Mouse (Mus musculus): ENCODE measurements around the gene Hdgfl3. TPM values are rescaled to one million over a fixed set of nuclear protein-coding genes. Genes with fewer than 3 reads are reported as not detected.

The Hdgfl3 gene
- polyA plus RNA-seq, 1 experiment from 2014 or later: 45.7 TPM

GRCm38 (mm10) chr7:81880797-81881196, 53.5 kb downstream of the Hdgfl3 start:
- ATAC-seq (replicated peaks; ENCODE audit: low FRiP score) (no peak), DNase-seq (ENCODE audit: low spot score) (no peak)
- no peaks in the 10 kb centered on the region for H3K4me1 ChIP-seq (replicated peaks; ENCODE audit: control insufficient read depth, insufficient read depth, low read length)
- H3K4me3 ChIP-seq (ENCODE audit: low read depth, low read length): no peak overlapping the region
- no peaks in the 10 kb centered on the region; the same call in 1 of the 2 replicates for H3K36me3 ChIP-seq (ENCODE audit: control insufficient read depth, insufficient read depth, low read length)
- H3K4me2 ChIP-seq (ENCODE audit: low read depth, low read length, severe bottlenecking): no peak overlapping the region
- H3K9me3 ChIP-seq (ENCODE audit: control insufficient read depth, low read length): no peaks in the 10 kb centered on the region
- no peak overlapping the region for H3K27ac ChIP-seq (ENCODE audit: low read depth, low read length)
- 86% methylated on average over 4 of the region's 4 CpGs for WGBS
- H3K9ac ChIP-seq (ENCODE audit: low read length): no peak overlapping the region
- no peaks in the 10 kb centered on the region for H3K27me3 ChIP-seq (ENCODE audit: control insufficient read depth, insufficient read depth, low read length)

DNA sequence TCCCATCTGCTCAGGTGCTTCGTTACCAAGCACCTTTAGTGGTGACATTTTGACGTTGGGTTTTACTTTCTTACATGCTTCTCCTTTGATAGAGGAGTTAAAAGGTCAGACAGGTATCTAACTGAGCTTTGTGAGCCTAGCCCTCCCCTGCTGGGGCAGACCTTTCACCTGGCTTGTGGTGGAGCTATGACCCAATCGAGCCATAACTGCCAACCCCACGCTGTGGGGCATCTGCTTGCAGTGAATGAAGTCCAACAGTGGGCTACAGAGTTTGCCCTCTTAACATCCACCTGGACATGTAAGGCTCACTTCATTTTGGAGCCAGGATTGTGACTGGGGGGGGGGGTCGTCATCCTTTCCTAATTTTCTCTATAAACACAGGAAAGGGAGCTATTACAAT, 54.0 kb downstream of the Hdgfl3 start:
- no peak overlapping the region for H3K4me2 ChIP-seq (ENCODE audit: low read depth, low read length, severe bottlenecking)
- no peak overlapping the region for H3K27ac ChIP-seq (ENCODE audit: low read depth, low read length)
- WGBS: 87% methylated on average over 5 of the region's 5 CpGs
- no peaks in the 10 kb centered on the region for H3K27me3 ChIP-seq (ENCODE audit: control insufficient read depth, insufficient read depth, low read length)
- no peak for DNase-seq (ENCODE audit: low spot score)
- no peak overlapping the region for H3K4me3 ChIP-seq (ENCODE audit: low read depth, low read length)
- H3K4me1 ChIP-seq (replicated peaks; ENCODE audit: control insufficient read depth, insufficient read depth, low read length): no peaks in the 10 kb centered on the region
- no peaks in the 10 kb centered on the region; the same call in 1 of the 2 replicates for H3K36me3 ChIP-seq (ENCODE audit: control insufficient read depth, insufficient read depth, low read length)
- no peaks in the 10 kb centered on the region for H3K9me3 ChIP-seq (ENCODE audit: control insufficient read depth, low read length)
- ATAC-seq (replicated peaks; ENCODE audit: low FRiP score): no peak
- H3K9ac ChIP-seq (ENCODE audit: low read length): no peak overlapping the region

DNA sequence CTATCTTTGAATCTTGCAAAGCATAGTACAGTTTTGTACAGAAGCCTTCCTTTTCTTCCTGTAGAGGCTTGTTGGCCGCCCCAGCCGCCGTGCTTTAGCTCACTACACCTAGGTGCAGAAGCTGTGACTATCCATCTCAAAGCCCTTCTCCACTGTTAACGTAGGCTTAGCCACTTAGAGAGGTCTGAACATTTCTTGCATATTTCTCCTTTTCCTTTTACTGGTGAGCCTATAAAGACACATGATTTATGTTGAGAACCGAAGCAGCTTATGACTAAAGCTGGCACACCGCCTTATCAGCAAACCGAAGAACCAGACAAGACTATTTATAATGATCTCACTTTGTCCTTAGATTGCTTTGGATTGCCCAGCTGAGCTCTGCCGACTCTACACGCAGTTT, 58.9 kb downstream of the Hdgfl3 start:
- no peaks in the 10 kb centered on the region for H3K4me1 ChIP-seq (replicated peaks; ENCODE audit: control insufficient read depth, insufficient read depth, low read length)

GRCm38 (mm10) chr7:81874636-81875035, 59.6 kb downstream of the Hdgfl3 start:
- Histone ChIP-seq H3K27ac (ENCODE audit: low read depth, low read length) (no peak overlapping the region), H3K27me3 (ENCODE audit: control insufficient read depth, insufficient read depth, low read length) (no peaks in the 10 kb centered on the region), H3K36me3 (ENCODE audit: control insufficient read depth, insufficient read depth, low read length) (no peaks in the 10 kb centered on the region), H3K9me3 (ENCODE audit: control insufficient read depth, low read length) (no peaks in the 10 kb centered on the region), H3K4me1 (replicated peaks; ENCODE audit: control insufficient read depth, insufficient read depth, low read length) (no peaks in the 10 kb centered on the region), H3K4me3 (ENCODE audit: low read depth, low read length) (no peak overlapping the region), H3K4me2 (ENCODE audit: low read depth, low read length, severe bottlenecking) (no peak overlapping the region), H3K9ac (ENCODE audit: low read length) (no peak overlapping the region)
- 85% methylated on average over 6 of the region's 6 CpGs for WGBS
- DNase-seq (ENCODE audit: low spot score) (peak; percentile 50), ATAC-seq (replicated peaks; ENCODE audit: low FRiP score) (no peak)

More for the DNA sequence above, 58.9 kb downstream of the Hdgfl3 start:
- no peaks in the 10 kb centered on the region for H3K36me3 ChIP-seq (ENCODE audit: control insufficient read depth, insufficient read depth, low read length)
- ATAC-seq (replicated peaks; ENCODE audit: low FRiP score) (no peak), DNase-seq (ENCODE audit: low spot score) (no peak)
- no peaks in the 10 kb centered on the region for H3K9me3 ChIP-seq (ENCODE audit: control insufficient read depth, low read length)
- H3K27ac ChIP-seq (ENCODE audit: low read depth, low read length): no peak overlapping the region
- no peak overlapping the region for H3K4me2 ChIP-seq (ENCODE audit: low read depth, low read length, severe bottlenecking)
- H3K27me3 ChIP-seq (ENCODE audit: control insufficient read depth, insufficient read depth, low read length): no peaks in the 10 kb centered on the region
- 90% methylated on average over 9 of the region's 9 CpGs for WGBS
- H3K9ac ChIP-seq (ENCODE audit: low read length): no peak overlapping the region
- H3K4me3 ChIP-seq (ENCODE audit: low read depth, low read length): no peak overlapping the region

- H3K27me3 ChIP-seq (ENCODE audit: control insufficient read depth, insufficient read depth, low read length): no peaks in the 10 kb centered on the region
- no peak overlapping the region for H3K4me2 ChIP-seq (ENCODE audit: low read depth, low read length, severe bottlenecking)
- no peaks in the 10 kb centered on the region for H3K36me3 ChIP-seq (ENCODE audit: control insufficient read depth, insufficient read depth, low read length)
- H3K9ac ChIP-seq (ENCODE audit: low read length): no peak overlapping the region
- DNase-seq (ENCODE audit: low spot score) (no peak), ATAC-seq (replicated peaks; ENCODE audit: low FRiP score) (no peak)
- H3K4me1 ChIP-seq (replicated peaks; ENCODE audit: control insufficient read depth, insufficient read depth, low read length): no peaks in the 10 kb centered on the region
- H3K27ac ChIP-seq (ENCODE audit: low read depth, low read length): no peak overlapping the region
- 85% methylated on average over 1 of the region's 1 CpGs for WGBS
- no peak overlapping the region for H3K4me3 ChIP-seq (ENCODE audit: low read depth, low read length)
- no peaks in the 10 kb centered on the region for H3K9me3 ChIP-seq (ENCODE audit: control insufficient read depth, low read length)
Measured at GRCm38 (mm10) chr7:81873807-81874206, 60.5 kb downstream of the Hdgfl3 start.

DNA sequence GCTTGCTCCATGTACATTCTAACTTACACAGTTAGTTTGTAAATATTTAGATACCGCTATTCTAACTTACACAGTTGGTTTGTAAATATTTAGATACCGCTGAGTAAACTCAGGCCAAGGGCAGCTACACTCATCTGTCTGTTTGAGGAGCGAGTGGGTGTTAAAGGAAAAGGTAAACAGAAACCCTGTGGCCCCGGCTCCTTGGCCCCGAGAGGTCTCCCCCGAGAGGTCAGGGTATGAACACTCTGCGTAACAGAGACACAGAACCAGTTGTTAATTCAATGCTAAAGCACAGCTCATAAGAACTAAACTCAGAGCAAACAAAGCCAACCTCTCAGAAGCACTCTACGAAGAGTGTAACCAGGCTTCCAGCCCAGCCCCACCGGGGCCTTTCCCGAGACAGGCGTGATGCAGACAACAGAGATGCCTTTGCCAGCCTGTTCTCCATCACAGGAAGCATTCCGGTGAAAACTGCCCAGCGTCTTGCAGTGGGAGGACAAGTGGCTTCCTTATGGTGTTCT, 61.7 kb downstream of the Hdgfl3 start:
- Histone ChIP-seq H3K4me3 (ENCODE audit: low read depth, low read length) (no peak overlapping the region), H3K4me2 (ENCODE audit: low read depth, low read length, severe bottlenecking) (no peak overlapping the region), H3K36me3 (ENCODE audit: control insufficient read depth, insufficient read depth, low read length) (no peaks in the 10 kb centered on the region), H3K27me3 (ENCODE audit: control insufficient read depth, insufficient read depth, low read length) (no peaks in the 10 kb centered on the region), H3K27ac (ENCODE audit: low read depth, low read length) (no peak overlapping the region), H3K4me1 (replicated peaks; ENCODE audit: control insufficient read depth, insufficient read depth, low read length) (no peaks in the 10 kb centered on the region), H3K9me3 (ENCODE audit: control insufficient read depth, low read length) (no peaks in the 10 kb centered on the region), H3K9ac (ENCODE audit: low read length) (no peak overlapping the region)
- ATAC-seq (replicated peaks; ENCODE audit: low FRiP score): no peak
- 87% methylated on average over 13 of the region's 13 CpGs for WGBS
- DNase-seq (ENCODE audit: low spot score): no peak

DNA sequence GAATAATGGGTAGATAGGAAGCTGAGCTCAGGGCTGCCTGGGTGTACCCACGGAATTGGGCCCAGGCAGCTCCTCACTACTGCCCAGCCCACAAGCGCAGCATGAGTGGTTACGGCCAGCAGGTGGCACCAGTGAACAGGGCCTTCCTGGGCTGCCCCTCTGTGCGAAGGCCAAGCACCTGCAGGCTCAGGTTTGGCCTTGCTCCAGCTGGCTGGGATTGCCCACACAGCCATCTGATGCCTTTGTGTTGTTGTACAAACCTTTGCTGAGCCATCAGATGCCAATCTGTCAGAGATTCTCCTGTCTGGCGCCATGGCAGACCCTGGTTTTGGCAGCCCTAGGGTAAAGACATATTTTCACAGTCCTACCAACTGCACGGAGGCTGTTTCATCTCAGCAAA, 66.1 kb downstream of the Hdgfl3 start:
- peak; percentile 89 for DNase-seq (ENCODE audit: low spot score)
- no peaks in the 10 kb centered on the region for H3K4me1 ChIP-seq (replicated peaks; ENCODE audit: control insufficient read depth, insufficient read depth, low read length)
- WGBS: 26% methylated on average over 6 of the region's 6 CpGs
- H3K9me3 ChIP-seq (ENCODE audit: control insufficient read depth, low read length): no peaks in the 10 kb centered on the region
- no peak overlapping the region for H3K4me3 ChIP-seq (ENCODE audit: low read depth, low read length)
- H3K9ac ChIP-seq (ENCODE audit: low read length): no peak overlapping the region
- H3K27ac ChIP-seq (ENCODE audit: low read depth, low read length): no peak overlapping the region
- H3K36me3 ChIP-seq (ENCODE audit: control insufficient read depth, insufficient read depth, low read length): no peaks in the 10 kb centered on the region
- H3K4me2 ChIP-seq (ENCODE audit: low read depth, low read length, severe bottlenecking): no peak overlapping the region
- H3K27me3 ChIP-seq (ENCODE audit: control insufficient read depth, insufficient read depth, low read length): no peaks in the 10 kb centered on the region
- ATAC-seq (replicated peaks; ENCODE audit: low FRiP score): peak; percentile 79

DNA sequence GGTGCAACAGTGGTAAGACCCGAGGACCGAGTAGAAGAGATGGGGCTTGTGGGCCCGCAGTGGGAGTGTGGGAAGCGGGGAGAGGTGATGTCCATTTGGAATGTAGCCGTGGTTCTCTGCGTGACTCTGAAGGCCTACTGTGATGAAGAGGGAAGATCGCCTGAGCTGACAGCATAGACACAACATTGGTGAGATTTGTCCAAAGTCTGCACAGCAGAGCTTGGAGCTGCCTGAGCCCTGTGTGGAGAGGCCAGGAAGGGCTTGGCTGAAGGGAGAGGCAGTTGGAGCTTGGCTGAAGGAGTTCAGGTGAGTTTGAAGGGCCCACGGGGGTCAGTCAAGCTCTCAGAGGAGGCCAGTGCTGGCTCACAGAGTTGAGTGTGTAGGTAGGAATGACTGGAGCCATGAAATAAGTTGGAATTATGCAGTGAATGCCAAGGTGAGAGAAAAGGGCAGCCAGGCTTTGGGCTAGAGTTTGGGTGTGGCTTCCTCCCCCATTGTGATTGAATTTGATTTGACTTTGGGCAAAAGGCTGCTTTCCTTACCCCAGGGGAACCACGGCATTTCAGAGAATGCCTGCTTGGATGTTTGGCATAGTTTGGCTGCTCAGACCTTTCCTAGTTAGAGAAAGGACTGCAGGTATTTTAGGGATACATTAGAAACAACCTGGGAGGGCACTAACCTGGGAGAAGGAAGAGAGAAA, 66.9 kb downstream of the Hdgfl3 start:
- ATAC-seq (replicated peaks; ENCODE audit: low FRiP score): no peak
- H3K4me3 ChIP-seq (ENCODE audit: low read depth, low read length): no peak overlapping the region
- whole genome bisulfite sequencing: 91% methylated on average over 9 of the region's 9 CpGs
- H3K9ac ChIP-seq (ENCODE audit: low read length): no peak overlapping the region
- H3K4me2 ChIP-seq (ENCODE audit: low read depth, low read length, severe bottlenecking): no peak overlapping the region
- H3K36me3 ChIP-seq (ENCODE audit: control insufficient read depth, insufficient read depth, low read length): no peaks in the 10 kb centered on the region
- peak; percentile 47 for DNase-seq (ENCODE audit: low spot score)
- no peak overlapping the region for H3K27ac ChIP-seq (ENCODE audit: low read depth, low read length)
- no peaks in the 10 kb centered on the region for H3K9me3 ChIP-seq (ENCODE audit: control insufficient read depth, low read length)
- H3K27me3 ChIP-seq (ENCODE audit: control insufficient read depth, insufficient read depth, low read length): no peaks in the 10 kb centered on the region
- H3K4me1 ChIP-seq (replicated peaks; ENCODE audit: control insufficient read depth, insufficient read depth, low read length): no peaks in the 10 kb centered on the region

DNA sequence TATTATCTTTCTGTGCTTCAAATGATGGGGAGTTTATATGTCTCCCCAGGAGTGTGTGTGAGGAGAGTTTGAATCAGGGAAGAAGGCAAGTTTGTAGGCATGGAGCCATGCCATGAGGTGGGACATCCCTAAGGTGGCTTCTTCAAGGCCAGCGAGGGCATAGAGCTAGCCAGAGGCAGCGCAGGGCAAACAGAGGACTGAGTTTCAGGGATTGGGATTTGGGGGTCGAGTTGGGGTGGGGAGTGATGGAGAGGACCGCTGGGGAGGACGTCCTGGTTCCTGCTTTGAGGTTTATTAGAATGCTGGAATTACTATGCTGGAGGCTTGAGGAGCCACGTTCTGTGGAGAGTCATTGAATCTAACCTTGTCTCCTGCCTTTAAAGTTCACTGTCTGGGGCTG, 68.3 kb downstream of the Hdgfl3 start:
- DNase-seq (ENCODE audit: low spot score): no peak
- H3K4me3 ChIP-seq (ENCODE audit: low read depth, low read length): no peak overlapping the region
- no peak overlapping the region for H3K4me2 ChIP-seq (ENCODE audit: low read depth, low read length, severe bottlenecking)
- 88% methylated on average over 6 of the region's 6 CpGs for WGBS
- no peaks in the 10 kb centered on the region for H3K27me3 ChIP-seq (ENCODE audit: control insufficient read depth, insufficient read depth, low read length)
- H3K9me3 ChIP-seq (ENCODE audit: control insufficient read depth, low read length): no peaks in the 10 kb centered on the region
- no peak for ATAC-seq (replicated peaks; ENCODE audit: low FRiP score)
- no peaks in the 10 kb centered on the region for H3K36me3 ChIP-seq (ENCODE audit: control insufficient read depth, insufficient read depth, low read length)
- no peak overlapping the region for H3K27ac ChIP-seq (ENCODE audit: low read depth, low read length)
- H3K9ac ChIP-seq (ENCODE audit: low read length): no peak overlapping the region
- no peaks in the 10 kb centered on the region for H3K4me1 ChIP-seq (replicated peaks; ENCODE audit: control insufficient read depth, insufficient read depth, low read length)

Data from forebrain, embryonic 11.5 days (tissue).